Mouse (Mus musculus) T-helper 1 cell (primary cell): ENCODE measurements around the gene Eef1akmt1.

Experiments used
- in situ Hi-C: fragments of 300-600 bp; cut with MboI, MseI; formaldehyde crosslinking; loops from one replicate; pipeline ENCODE4 v1.15.1; 2025; ENCODE audit warnings: high pct_unique_total_duplicates

The Eef1akmt1 gene

GRCm38 (mm10) chr14:57546557-57547021 is 24.8 kb downstream of the Eef1akmt1 start:
- in situ Hi-C loops, result no loop called here

DNA sequence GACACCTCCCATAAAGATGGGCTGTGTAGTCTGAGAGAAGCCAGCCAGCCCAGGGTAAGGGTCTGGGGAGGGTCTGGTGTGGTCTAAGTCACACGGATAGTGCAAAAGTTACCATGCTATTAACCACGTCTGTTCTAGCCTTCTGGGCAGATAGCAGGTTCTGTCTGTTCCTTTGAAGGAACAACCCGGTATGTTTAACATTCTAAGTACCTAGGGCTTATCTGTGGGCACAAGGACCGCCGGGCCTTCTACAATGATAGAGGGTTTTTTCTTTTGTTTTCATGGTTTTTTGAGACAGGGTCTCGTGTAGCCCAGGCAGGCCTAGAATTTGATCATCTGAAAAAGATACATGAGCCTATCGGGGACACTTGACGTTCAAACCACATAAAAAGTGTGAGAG is 25.3 kb downstream of the Eef1akmt1 start:
- in situ Hi-C loops, result no loop called here

- in situ Hi-C loops, result no loop called here
Measured at GRCm38 (mm10) chr14:57545526-57545925, 25.9 kb downstream of the Eef1akmt1 start.

- in situ Hi-C loops, result no loop called here
Measured at GRCm38 (mm10) chr14:57543420-57544039, 27.9 kb downstream of the Eef1akmt1 start.

GRCm38 (mm10) chr14:57542231-57542630 is 29.2 kb downstream of the Eef1akmt1 start:
- in situ Hi-C loops, result no loop called here

DNA sequence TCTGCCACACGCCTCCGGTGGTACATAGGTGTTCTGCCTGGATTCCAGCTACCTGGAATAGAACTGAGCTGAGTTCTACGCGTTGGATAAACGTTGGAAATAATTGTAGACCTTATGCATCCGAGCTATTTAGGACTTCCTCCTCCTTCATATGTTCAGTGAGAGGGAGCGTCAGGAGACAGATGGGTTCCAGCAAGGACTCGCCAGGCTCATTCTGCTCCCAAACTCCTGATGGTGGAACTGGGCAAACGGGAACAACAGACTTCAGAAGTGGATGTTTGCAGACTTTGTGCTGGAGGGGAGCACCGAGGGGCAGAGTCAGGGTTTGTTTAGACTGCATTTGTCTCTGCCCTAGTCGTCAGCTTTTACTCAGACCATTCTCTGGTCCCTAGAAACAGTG is 30.7 kb downstream of the Eef1akmt1 start:
- in situ Hi-C loops, result no loop called here

DNA sequence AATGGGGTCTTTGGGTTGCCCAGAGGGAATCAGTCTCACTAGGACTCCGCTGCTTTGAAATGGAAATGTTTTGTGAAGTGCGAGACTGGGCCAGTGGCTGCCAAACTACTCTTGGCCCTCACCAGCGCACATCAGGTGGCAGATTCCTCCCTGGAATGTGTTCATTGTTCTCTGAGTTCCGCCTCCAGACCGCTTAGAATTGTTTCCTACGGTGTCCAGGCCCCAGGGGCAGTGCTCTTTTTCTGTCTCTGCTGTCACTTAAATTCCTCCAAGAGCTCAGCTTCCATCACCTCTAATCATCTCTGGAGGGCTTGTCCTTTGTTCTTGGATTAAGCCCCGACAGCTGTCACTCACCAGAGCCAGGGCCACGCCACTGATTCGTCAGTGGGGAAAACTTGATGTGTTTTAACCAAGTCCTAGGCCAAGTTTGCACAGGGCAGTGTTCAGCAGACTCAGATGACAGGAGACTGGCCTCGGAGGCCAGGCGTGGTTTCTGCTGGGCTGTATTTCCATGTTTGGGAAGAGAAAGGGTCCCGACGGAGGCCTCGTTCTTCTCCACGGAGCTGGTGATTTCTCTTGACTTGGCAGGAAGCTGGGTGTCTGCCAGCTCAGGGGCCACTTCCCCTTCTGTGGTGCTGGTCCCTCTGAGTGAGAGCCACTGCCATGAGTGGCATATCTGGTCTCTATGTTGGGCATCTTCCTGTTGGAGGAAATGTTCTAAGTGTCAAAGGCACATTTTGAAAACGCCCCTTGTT is 34.0 kb downstream of the Eef1akmt1 start:
- in situ Hi-C loops, result no loop called here

DNA sequence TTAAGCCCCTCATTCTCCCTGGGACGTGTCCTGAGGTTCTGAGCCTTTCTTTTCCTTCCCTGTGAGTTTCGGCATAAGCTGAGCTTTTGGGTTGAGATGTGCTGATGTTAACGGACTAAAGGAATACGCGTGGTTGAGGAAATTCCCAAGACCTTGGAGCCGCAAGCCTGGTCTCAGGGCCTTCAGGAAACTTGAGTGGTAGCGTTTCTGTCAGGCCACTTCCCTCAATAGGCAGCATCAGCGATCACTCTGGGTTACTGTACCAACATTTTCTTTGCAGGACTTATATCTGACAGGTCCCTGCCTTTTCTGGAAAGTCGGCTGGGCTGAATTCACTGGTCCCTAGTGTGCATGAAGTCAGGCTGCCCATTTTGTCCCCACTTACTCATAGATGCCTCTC is 34.6 kb downstream of the Eef1akmt1 start:
- in situ Hi-C loops, result no loop called here

DNA sequence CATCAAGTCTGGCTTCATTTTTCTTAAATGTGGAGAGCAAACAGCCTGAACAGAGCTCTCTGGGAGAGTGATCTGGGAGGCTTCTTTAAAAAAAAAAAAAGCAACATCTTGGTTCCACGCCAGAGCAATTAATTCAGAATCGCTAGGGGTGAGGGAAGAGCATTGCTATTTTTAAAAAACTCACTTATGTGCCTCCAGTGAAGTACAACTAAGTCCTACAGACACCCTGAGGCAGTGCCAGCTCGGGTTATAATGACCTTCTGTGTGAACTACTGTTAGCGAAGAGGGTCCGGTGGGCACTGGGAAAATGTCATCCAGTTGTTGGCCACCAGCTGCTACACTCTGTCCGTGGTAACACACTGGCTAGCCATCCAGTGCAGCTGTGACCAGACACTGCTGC is 35.8 kb downstream of the Eef1akmt1 start:
- in situ Hi-C loops, result no loop called here

GRCm38 (mm10) chr14:57534961-57535360 is 36.5 kb downstream of the Eef1akmt1 start:
- in situ Hi-C loops, result no loop called here

DNA sequence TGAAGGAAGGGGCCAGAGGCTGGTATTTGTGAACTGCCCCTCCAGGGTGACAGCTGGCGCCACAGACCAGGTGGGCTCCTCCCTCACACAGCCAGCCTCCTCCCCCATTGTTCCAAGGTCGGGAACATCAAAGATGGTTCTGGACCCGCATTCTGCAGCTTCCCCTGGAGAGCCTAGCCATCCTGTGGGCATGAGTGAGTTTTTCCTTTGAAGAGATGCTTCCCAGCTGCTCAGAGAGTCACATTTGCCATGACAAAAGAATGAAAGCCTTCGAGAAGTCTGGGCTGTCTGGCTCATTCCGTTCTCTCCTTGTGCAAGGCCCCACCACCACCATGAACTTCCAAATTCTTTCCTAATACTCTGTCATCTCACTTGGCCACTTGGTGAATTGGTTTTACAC is 37.1 kb downstream of the Eef1akmt1 start:
- in situ Hi-C loops, result no loop called here

GRCm38 (mm10) chr14:57533841-57534240 is 37.6 kb downstream of the Eef1akmt1 start:
- in situ Hi-C loops, result no loop called here

DNA sequence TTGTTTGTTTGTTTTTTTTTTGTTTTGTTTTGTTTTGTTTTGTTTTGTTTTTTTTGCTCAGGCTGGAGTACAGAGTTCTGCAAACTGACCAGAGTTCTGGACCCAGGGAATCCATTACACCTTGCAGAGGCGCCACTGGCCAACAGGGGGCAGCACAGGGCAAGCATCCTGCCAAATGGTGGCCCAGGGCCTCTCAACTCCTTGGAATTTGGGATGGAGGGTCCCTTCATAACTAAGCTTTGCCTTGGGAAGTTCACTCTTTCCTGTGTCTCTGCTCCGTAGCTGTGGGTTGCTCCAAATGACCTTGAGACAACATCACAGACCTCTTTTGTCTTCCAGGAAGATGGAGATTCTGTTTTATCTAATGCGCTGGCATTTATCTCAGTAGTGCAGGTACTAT is 38.2 kb downstream of the Eef1akmt1 start:
- in situ Hi-C loops, result no loop called here

- in situ Hi-C loops, result no loop called here
Measured at GRCm38 (mm10) chr14:57532577-57532976, 38.8 kb downstream of the Eef1akmt1 start.

GRCm38 (mm10) chr14:57529786-57530515 is 41.5 kb downstream of the Eef1akmt1 start:
- in situ Hi-C loops, result no loop called here

DNA sequence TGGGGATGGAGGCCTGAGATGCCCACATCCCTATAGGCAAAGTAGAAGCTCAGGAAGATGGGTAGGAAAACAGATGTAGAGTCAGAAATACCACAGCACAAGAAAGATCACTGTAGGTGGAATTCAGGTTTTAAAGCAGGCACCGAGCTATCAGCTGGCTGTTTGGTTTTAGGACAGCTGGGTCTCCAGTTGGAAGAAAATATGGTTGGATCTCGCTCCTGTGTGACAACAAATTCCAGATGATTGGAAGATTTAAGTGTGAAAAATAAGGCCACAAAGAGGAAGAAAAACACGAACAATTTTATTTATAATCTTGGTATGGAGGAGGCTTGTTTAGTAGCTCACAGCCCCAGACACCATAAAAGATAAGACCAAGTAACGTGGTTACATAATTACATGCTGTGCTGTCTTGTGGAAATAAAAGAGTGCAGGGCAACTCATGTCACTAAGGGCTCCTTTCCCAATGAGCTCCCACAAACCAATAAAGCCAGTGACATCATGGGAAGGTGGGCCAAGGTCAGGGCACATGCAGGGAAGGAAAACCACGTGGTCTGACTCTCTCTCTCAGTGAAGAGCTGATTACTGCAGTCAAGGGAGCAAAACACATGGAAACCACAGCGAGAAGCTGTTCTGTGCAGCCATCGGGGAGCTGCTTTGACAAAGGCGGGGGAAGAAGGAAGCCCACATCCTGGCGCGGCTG is 42.2 kb downstream of the Eef1akmt1 start:
- in situ Hi-C loops, result no loop called here

DNA sequence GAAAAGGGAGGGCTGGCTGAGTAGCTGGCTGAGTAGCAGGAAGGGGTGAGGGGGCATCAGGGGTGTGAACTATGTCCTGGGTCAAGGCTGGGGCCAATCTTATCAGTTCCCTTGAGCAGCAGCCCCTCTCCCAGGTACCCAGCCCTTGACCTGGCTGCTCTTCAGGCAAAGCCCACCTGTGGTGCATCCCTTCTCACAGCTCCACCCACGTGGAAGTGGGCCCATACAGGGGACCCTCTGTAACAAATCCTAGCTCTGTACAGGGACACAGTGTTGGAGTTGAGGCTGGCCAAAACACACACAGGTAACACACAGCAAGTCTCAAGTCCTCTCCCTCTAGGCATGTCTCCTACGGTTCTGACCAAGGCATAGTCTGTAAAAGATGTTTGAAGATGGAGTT is 43.8 kb downstream of the Eef1akmt1 start:
- in situ Hi-C loops, result no loop called here

GRCm38 (mm10) chr14:57527122-57527521 is 44.3 kb downstream of the Eef1akmt1 start:
- in situ Hi-C loops, result no loop called here

DNA sequence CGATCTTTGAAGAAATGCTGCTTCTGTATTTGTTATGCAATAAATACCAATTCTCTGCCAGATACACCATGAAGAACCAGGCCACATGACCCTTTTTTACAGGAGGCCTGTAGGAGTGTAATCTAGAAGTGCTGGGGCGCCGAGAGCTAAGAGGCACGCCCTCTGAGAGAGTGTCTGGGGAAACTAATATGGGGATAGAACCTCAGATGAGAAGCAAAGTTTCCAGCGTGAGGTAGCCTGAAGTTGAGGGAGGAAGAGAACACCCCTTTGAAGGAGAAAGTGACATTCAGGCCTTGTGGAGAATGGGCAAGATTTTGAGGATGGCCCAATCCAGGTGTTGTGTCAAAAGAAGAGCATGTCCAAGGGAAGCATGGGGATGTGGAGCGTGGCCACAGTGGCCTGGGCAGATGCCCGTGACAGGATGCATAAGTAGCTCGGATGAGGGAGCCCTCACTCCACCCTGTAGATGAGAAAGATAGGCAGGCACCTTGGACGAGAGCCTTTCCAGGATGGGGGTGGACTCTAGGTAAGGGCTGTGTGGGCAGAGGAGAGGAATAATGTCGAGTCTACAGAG is 45.3 kb downstream of the Eef1akmt1 start:
- in situ Hi-C loops, result no loop called here

GRCm38 (mm10) chr14:57525388-57526049 is 45.9 kb downstream of the Eef1akmt1 start:
- in situ Hi-C loops, result no loop called here
